Mouse (Mus musculus) CD4-positive, CD25-positive, alpha-beta regulatory T cell, adult 4 months (primary cell): ENCODE measurements around the gene Rdh12. TPM values are rescaled to one million over a fixed set of nuclear protein-coding genes. Genes with fewer than 3 reads are reported as not detected.
"Not testable (repeated sequence)": the region's sequence is repeated elsewhere in the genome, so short reads cannot be mapped to it uniquely, and the experiment has no call there.

Source experiments
- ATAC-seq: one replicate; pipeline ENCODE4 v1.8.0; 2017
- polyA plus RNA-seq, 2 experiments: library from polyadenylated mRNA; unstranded; fragments of 100-300 nt; shearing (Covaris generic); gene quantifications; one replicate each; pipeline ENCODE4 v1.2.1; 2017

The Rdh12 gene
- 10 to 100 TPM; 12.5 to 14.8 TPM for polyA plus RNA-seq

DNA sequence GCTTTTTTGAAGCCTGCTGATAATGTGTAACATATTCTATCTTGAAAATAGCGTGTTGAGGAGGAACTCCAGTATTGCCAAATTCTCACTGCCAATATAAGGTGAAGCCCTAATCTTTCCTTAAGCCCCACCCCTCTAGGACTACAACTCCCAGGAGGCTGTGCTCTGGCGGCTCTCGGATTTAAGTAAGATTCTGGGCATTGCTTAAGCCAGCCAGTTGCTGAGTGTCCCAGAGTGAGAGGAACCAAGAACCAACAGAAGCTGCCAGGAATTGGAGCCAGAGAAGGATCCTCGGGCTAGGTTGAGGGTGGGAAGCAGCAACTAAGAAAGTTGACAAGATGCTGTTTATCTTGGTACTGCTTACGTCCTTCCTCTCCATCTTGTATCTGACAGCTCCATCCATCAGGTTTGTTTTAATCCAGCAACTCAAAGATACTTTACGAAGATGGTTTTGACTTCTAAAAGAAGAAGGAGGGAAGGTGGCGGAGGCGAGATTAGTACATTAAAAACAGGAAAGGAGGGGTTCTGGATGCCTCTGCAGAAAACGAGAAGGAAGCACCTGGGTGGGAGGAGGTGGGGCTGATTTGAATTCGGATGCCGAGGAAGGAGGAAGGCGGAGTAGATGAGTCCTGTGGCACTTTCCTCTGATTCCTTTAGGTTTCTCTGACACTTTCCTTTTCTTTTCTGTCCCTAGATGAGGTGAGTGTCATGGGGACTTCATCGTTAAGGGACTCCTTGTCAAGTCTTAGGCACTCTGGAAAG is at the start of gene Rdh12:
TSS of gene Rdh12 (plus strand) at position 212 of the 762 bp plus-strand sequence.
- peak; percentile 99 for ATAC-seq

DNA sequence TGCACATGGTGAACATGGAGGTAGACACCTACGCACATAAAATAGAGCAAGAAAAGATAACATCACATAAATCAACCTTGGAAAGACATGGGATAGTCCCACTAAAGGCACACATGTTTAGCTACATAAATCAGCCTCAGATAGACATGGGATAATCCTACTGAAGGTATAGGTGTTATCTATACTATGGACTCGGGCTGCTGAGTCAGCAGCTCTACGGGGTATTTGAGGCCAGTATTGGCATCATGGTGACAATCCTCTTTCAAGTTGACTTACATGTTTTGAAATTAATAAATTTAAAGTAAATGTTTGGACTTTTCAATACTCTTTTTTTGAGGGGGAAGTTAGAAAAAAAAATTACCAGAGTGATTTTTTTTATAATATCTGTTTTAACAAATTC is 45.8 kb upstream of the Rdh12 start:
- ATAC-seq: no peak

DNA sequence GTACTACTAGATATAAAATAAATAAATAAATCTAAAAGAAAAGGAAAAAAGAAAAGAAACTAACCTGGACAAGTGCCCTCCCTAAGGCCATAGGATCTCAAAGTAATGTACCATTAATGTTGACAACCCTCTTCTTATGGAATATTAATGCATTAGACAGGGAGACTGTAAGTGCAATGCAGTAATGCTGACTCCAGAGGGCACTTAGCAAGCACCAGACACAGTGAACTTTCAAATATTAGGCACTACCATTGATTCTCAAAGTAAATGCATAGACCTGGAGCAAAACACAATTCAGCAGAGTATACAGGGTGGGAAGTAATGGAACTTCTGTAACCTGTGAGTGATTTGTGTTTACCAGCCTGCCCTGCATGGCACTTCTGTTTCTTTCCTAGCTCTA is 39.5 kb upstream of the Rdh12 start:
- no peak for ATAC-seq

DNA sequence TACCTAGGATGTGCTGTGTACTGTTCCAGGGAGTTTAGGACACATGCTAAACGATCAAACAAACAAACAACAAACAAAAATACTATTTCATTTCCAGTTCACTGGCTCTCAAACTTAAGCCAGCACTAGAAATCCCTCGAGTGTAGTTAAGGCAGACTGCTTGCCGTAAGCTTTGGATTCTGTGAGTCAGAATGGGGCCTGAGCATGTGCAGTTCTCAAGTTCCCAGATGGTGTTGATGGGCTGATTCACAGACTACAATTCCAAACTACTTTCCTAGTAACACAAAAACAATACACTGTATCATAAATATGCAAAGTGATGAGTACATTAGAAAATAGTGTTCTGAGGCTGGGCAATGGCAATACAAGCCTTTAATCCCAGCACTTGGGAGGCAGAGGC is 38.3 kb upstream of the Rdh12 start:
- ATAC-seq: no peak

DNA sequence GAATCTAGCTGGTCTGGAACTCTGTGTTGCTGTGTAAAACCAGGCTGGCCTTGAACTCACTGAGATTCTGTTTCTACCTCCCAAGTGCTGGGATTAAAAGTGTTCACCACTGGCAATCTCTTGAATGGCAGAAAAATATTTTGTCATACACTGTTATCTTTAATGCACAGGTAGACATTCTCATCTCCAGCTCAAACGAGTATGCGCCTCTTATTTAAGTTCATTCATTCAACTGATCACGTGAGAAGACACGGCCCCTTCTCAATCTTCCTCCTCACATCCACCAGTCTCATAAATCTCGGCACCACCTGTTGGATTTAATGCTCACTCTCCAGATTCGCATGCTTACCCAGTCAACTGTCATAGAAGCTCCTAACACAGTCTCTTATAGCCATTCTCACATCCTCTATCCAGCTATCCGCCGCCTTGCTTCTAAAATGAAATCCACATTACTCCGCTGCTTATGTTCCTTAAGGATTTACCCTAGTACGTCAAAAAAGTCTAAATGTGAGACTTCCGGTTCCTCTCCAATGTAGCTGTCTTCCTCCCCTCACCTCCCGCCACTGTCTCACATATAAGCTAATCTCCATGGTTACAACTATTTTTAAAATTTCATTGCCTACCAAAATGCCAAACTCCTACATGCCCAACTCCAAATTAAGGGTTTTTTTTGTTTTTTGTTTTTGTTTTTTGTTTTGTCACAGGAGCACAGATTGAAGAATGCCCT is 37.3 kb upstream of the Rdh12 start:
- no peak for ATAC-seq

DNA sequence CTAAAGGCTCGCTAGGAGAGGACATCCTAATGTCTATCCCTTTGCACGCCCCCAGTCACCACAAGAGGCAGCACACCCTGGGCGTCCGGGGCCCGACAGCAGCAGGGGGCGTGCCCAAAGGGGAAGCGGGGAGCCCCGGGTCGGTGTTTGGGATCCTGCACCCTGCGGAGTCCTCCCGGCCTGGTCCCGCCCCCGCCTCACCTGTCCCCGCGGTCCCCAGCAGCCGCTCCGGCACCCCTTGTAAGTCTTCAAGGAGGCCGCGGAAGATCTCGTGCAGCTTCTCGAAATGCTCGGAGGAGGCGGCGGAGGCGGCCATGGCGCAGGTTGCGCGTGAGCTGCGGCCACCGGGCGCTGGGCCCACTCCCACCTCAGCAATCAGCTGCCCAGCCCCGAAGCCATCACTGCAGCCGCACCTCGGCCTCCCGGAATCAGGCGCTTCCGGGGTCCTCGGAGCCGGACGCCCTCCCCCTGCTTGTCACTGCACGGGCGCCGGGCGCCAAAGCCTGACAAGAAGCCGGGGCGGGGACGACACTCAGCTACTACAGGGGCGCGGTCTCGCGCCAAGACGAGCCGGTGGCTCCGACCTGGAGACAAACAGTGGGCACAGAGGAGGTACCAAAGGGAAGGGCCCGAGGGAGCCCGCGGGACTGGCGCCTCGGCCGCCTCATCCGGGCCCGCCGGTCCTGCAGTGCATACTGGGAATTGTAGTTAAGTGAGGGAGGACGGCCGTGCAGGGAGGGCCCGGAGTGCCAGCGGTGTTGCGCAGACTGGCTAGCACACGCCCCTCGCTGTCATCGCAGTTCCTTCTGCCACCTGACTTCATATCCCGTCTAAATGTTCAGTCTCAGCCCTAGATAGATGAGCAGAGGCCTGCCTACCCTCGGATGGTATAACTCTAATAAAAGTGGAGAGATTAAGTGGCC is 36.4 kb upstream of the Rdh12 start, which contains the start of gene Vti1b:
TSS of gene Vti1b (minus strand) at position 649 of the 923 bp plus-strand sequence.
- peak; percentile 94 for ATAC-seq

DNA sequence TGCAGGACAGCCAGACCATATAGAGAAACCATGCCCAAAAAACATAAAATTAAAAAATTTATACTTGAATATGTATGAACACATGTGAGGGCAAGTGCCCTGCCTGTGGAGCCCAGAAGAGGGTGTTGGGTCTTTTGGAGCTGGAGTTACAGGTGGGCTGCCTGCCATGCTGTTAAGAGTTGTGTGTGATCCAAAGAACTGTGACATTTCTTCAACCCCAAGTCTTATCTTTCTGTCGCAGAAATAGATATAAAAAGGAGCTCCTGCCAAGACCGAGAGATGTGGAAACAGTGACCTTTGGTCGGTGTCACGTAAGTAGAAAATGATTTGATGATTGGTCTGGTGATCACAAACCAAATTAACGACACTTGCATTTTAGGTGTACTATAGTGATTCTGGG is 35.0 kb upstream of the Rdh12 start:
- ATAC-seq: no peak

DNA sequence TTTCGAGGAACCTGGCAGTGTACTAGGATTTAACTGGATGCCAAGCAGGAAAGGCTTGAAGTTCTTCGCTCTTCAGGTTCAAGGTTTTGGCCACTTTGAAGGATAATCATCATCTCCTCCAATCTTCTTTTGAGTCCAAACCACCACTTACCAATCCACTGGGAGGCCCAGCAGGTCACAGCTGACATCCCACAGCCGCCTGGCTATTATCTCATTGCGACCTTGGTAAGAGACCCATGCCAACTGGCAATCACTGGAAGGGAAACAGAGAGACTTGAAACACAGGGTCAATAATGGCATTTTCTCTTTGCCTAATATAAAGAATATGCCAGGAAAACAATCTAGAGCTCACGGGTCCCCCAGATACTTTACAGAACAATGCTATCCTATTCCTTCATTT is 32.7 kb upstream of the Rdh12 start:
- ATAC-seq: no peak

DNA sequence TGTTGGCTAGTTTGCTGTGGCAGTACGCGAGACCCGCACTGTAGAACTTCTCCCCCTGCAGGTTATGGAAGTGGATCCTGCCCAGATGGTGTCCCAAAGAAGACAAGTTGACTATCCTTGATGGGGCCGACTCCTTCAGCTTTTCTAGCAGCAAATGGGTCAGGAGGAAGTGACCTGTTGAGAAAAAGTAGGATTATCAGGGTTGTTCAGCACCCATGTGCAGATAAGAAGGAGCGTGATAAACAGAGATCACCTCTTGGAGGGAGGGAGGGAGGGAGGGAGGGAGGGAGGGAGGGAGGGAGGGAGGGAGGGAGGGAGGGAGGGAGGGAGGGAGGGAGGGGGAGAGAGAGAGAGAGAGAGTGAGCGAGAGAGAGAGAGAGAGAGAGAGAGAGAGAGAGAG is 23.6 kb upstream of the Rdh12 start:
- not testable (repeated sequence) for ATAC-seq

DNA sequence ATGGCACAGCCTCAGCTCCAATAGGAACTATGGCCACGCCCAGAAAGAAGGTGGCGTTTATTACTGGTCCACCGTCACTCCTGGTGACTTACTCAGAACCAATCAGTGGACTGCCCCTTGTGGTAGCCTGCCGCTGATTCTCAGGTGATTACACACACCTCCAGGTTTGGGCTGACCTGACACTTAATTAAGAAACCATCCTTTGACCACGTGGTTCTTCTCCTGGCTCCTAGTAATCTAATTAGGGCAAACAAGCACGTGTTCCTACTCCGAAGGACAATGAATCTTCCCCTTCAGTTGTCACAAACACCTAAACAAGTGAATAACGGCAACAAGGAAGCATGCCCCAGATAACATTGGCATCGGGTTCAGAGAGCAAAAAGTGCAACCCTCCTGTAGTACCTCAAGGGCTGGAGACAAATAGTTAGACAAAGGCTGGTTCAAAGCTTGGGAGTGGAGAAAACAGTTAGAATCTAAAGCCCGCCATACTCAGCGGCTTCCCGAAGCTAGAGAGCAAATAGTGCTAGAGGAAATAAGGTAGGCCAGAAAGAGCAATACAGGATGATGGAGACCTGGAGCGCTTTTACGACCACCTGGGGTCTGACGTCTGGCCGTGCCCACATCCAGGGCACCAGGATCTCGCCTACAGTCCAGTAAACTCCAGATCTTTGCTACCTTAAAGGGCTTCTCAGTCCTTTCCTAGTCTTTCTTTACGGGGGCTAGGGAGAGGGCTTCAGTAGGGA is 17.6 kb upstream of the Rdh12 start:
- peak; percentile 75 for ATAC-seq

DNA sequence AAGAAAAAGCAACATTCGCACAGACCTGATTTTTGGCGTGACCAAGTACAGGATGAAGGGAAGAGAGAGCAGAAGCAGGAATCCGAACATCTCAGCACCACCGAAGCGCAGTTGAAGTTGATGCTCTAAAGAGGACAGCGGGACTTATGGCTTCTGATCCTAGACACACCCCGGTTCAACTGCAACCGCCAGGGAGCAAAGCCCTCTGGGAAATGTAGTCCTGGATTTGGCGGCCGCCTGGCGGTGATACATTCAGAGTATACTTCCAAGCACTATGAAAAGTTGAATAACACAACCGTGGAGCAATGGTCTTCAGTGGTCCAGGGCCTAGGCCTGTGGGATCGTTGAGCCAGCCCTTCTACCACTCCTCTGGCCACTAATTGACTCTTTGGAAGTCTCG is 17.0 kb upstream of the Rdh12 start:
- peak; percentile 96 for ATAC-seq

DNA sequence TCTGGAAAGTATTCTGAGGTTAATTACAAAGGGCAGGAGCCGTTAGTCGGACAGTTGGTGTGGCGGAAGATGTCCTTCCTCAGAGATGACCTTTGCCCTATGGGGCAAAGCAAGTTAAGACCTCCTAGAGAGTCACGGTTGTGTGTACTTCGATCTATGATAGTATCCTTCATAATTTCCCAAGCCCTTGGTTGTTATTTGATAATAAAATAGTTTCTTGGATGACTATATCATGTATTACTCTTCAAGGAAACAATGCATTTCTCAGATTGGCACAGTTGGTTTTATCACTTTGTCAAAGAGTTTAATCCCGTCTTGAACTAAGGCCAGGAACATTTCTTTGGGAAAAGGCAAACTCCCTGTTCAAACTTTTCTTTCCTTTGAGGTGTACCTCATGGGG is 16.5 kb upstream of the Rdh12 start, which contains the start of gene Rdh11:
TSS of gene Rdh11 (minus strand) at position 101 of the 400 bp plus-strand sequence.
- ATAC-seq: no peak

DNA sequence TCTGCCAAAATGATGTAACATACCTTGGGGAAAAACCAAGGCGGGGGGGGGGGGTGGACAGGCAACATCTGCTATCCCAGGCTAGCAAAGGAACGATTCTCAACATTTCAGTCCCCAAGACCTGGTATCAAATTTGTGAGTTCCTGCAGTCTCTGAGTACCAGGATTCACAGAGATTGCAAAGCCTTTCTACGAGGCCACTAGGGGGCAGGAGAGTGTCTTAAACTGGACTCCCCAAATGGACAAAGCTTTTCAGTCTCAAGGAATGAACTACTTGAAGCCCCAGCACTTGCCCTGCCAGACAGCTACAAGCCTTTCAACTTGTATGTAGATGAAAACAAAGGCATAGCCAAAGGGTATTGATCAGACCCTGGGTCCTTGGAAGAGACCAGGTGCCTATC is 15.3 kb upstream of the Rdh12 start:
- peak; percentile 15 for ATAC-seq

DNA sequence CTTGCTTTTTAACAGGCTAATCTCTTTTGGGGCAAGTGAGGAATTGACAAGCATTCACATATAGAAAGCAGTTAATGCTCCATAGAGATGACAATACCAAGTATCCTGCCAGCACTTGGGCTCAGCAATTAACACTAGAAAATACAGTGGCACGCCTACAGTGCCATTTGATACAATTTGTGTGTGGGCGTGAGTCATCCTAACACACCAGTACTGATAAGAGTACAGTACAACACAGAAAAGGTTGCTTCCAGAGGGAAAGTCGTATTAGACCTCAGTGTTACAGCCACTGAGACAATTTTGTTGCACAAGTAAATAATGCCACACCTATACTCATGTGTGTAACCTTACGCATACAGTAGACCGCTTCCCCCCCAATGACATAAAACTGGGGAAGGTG is 11.6 kb upstream of the Rdh12 start:
- no peak for ATAC-seq

DNA sequence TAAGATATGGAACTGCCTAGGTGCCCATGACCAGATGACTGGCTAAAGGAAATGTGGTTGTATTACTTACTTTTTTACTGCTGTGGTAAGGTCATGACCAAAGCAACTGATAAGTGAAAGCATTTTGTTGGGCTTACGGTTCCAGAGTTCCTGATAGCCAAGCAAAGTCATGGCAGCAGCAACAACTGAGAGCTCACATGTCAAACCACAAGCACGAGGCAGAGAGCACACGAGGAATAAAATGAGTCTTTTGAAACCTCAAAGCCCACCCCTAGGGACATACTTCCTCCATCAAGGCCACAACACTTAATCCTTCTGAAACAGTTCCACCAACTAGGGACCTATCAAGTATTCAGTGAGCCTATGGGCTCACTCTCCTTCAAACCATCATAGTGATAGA is 6.8 kb upstream of the Rdh12 start:
- ATAC-seq: no peak

DNA sequence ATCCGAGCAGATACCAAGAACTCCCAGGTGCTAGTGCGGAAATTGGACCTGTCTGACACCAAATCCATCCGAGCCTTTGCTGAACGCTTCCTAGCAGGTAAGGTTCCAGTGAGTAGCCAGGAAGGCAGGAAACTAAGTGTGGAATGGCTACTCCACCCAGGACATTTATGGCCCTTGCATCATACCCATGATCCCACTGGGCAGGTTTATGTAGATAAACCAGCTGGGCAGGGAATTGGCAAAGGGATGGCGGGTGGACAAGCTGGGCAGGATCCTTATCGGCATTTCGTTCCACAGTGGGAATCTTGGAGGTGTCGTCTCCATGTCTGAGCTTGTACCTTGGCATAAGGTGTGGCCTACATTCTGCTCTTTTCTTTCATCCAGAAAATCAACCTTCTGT is 2.7 kb downstream of the Rdh12 start:
- ATAC-seq: no peak

DNA sequence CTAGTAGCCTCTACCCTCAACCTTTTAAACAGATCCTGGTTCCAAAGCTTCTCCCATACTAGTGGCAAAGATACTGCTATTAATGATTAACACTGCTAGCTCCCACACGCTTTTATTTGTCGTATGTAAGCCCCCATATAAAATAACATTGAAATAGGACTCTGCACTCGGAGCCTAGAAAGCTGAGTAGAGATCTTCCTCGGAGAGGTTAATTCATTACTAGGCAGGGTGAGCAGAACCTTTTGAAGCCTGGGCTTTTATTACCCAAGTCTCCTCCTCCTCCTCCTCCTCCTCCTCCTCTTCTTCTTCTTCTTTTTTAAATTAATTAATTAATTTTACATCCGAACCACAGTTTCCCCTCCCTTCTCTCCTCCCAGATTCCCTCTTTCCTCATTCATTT is 8.8 kb downstream of the Rdh12 start:
- no peak for ATAC-seq

DNA sequence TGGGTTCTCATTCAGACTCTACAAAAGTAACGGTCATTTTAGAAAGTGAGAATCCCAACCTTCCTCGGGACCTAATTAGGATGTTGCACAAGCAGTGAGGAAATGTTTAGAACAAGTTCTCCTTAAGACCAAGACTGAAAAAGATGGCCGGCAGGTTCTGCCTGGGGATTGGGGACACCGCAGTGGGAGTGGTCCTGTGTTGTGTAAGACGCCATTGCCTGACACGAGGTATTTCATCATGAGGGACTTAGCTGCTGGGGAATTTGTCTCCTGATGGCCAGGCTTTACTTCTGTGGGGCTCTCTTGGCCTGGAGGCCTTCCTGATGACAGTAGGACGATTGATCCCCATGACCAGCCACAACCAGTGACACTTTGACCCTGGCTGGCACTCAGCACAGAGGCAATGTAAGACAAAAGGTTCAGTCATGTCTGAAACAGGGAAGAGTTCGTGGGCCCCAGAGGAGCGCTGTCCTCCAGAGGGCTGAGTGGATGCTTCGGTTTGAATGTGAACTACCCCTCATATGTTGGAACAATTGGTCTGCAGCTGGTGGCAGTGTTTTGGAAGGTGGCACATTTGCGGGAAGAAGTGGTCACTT is 26.9 kb downstream of the Rdh12 start:
- ATAC-seq: no peak

DNA sequence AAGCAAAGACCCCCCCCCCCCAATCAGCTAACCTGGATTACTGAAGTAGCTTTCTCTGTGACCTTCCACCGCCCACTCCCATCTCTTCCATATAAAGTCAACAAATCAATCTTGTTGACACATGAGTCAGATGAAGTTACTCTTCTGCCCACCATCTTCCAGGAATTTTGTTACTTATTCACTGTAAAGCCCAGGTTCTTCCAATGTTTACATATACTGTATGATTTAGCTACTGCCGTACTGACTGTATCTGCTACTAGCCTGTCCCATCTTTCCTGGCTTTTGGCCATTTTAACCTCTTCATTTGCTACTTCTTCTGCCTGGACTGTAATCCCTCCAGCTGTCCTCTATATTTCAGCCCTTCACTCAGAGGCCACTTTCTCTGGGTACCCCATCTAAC is 33.3 kb downstream of the Rdh12 start:
- ATAC-seq: no peak

DNA sequence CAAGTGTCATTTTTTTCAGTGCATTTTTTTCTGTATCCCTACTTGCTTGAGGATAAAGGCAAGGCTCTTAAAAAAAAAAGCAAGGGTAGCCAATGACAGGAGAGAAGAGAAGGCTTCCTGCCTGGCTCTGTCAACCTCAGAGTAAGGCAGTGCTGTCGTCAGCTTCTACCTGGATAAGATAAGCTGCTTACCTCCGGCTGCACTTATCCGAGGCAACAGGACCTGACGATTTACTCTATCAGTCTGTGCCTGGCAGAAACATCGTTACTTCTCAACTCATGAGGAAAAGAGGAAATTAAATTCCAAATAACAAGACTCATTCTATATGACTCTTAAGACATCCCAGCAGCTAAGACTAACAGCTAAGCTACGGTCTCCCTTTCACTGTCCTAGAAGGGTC is 34.2 kb downstream of the Rdh12 start:
- ATAC-seq: no peak

DNA sequence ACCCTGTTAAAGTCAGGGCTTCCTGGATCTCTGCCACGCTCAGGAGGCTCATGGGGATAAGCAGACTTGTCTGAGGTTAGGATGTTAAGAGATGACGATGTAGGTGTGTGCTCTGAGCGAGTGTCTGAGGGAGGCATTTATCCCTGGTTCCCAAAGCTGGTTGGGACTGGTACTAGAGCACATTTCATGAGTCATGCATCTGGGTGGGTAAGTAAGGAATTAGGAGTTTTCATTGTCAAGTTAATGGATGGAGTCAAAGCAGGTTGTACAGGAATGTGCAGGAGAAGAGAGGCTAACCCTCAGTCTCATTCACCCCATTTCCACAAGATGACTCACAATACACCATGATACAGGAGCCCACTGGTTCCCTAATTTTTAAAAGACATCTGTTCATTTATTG is 39.4 kb downstream of the Rdh12 start:
- ATAC-seq: no peak
